Mouse (Mus musculus) MEL (cell line): ENCODE results near the gene Per1. TPM values are rescaled to one million over a fixed set of nuclear protein-coding genes. Genes with fewer than 3 reads are reported as not detected.

ENCODE experiments used
- DNase-seq: peaks from one replicate; pipeline ENCODE4 v3.0.0; 2011; ENCODE audit warnings: low read depth, low spot score
- H3K27ac ChIP-seq: 2 replicates; pipeline ENCODE4 v1.5.1; 2012; ENCODE audit warnings: low read depth, mild to moderate bottlenecking, control low read depth, low read length, moderate library complexity; ENCODE audit not compliant: control insufficient read depth
- H3K27me3 ChIP-seq, 2 experiments: fragments of 150-350 bp in 1 of 2; sonication (generic) in 1 of 2; 2 replicates each; pipeline ENCODE4 v1.6.1; 2012; ENCODE audit warnings: low read length in 2 of 2, mild to moderate bottlenecking in 2 of 2, improper control_type of control experiment in 1 of 2, moderate library complexity in 1 of 2; ENCODE audit not compliant: insufficient read depth in 2 of 2, control insufficient read depth in 1 of 2
- H3K36me3 ChIP-seq, 2 experiments: 2 replicates each; pipeline ENCODE4 v1.6.1; 2012 to 2014; ENCODE audit warnings: low read length in 2 of 2, improper control_type of control experiment in 1 of 2, inconsistent platforms in 1 of 2, mild to moderate bottlenecking in 1 of 2; ENCODE audit not compliant: insufficient read depth in 2 of 2, control insufficient read depth in 1 of 2
- H3K4me1 ChIP-seq, 2 experiments: fragments of 150-350 bp in 1 of 2; sonication (generic) in 1 of 2; 2 replicates each; pipeline ENCODE4 v1.6.1; 2012; ENCODE audit warnings: low read length in 2 of 2, improper control_type of control experiment in 1 of 2, mild to moderate bottlenecking in 1 of 2; ENCODE audit not compliant: insufficient read depth in 2 of 2, control insufficient read depth in 1 of 2
- H3K4me3 ChIP-seq, 2 experiments: fragments of 150-350 bp in 1 of 2; sonication (generic) in 1 of 2; 2 replicates each; pipeline ENCODE4 v1.5.1; 2012; ENCODE audit warnings: low read depth in 2 of 2, low read length in 2 of 2, mild to moderate bottlenecking in 2 of 2, moderate library complexity in 2 of 2, control low read depth in 1 of 2, improper control_type of control experiment in 1 of 2; ENCODE audit not compliant: control insufficient read depth in 1 of 2, insufficient read depth in 1 of 2
- H3K79me2 ChIP-seq: 2 replicates; pipeline ENCODE4 v1.6.1; 2012; ENCODE audit warnings: mild to moderate bottlenecking, low read length, moderate library complexity; ENCODE audit not compliant: control insufficient read depth, poor library complexity, insufficient read depth
- H3K9ac ChIP-seq: 2 replicates; pipeline ENCODE4 v1.6.1; 2012; ENCODE audit warnings: low read depth, mild to moderate bottlenecking, control low read depth, low read length, moderate library complexity; ENCODE audit not compliant: control insufficient read depth, poor library complexity, severe bottlenecking
- H3K9me3 ChIP-seq: fragments of 150-350 bp; sonication (generic); replicated peaks from 2 replicates; pipeline ENCODE4 v1.6.1; 2012; ENCODE audit warnings: mild to moderate bottlenecking, low read length, improper control_type of control experiment, moderate library complexity; ENCODE audit not compliant: insufficient read depth
- BHLHE40 ChIP-seq: IDR thresholded peaks from 2 replicates; pipeline ENCODE4 v1.6.1; 2012; ENCODE audit warnings: low read depth, mild to moderate bottlenecking, inconsistent platforms, low read length, improper control_type of control experiment, borderline replicate concordance
- CTCF ChIP-seq, 3 experiments: IDR thresholded peaks in 2 of 3; conservative IDR thresholded peaks in 1 of 3; 2 replicates each; pipeline ENCODE4 v1.5.1; 2011 to 2012; ENCODE audit warnings: low read length in 3 of 3, low read depth in 2 of 3, mild to moderate bottlenecking in 2 of 3, improper control_type of control experiment in 1 of 3, inconsistent platforms in 1 of 3, mixed read lengths in 1 of 3, moderate library complexity in 1 of 3; ENCODE audit not compliant: control insufficient read depth in 1 of 3, insufficient read depth in 1 of 3, poor library complexity in 1 of 3, severe bottlenecking in 1 of 3
- E2F4 ChIP-seq: IDR thresholded peaks from 2 replicates; pipeline ENCODE4 v1.6.1; 2011; ENCODE audit warnings: low read depth, low read length, improper control_type of control experiment, borderline replicate concordance
- EP300 ChIP-seq, 2 experiments: IDR thresholded peaks; 2 replicates each; pipeline ENCODE4 v1.6.1; 2011; ENCODE audit warnings: improper control_type of control experiment in 2 of 2, low read length in 2 of 2, low read depth in 1 of 2, mild to moderate bottlenecking in 1 of 2
- ETS1 ChIP-seq: IDR thresholded peaks from 2 replicates; pipeline ENCODE4 v1.6.1; 2012; ENCODE audit warnings: low read depth, mild to moderate bottlenecking, inconsistent platforms, low read length, improper control_type of control experiment, moderate library complexity
- GABPA ChIP-seq: IDR thresholded peaks from 2 replicates; pipeline ENCODE4 v1.6.1; 2012; ENCODE audit warnings: low read depth, mild to moderate bottlenecking, inconsistent platforms, low read length, improper control_type of control experiment, moderate library complexity
- HCFC1 ChIP-seq: IDR thresholded peaks from 2 replicates; pipeline ENCODE4 v1.6.1; 2012; ENCODE audit warnings: low read depth, mild to moderate bottlenecking, inconsistent platforms, low read length, improper control_type of control experiment, moderate library complexity
- JUND ChIP-seq: IDR thresholded peaks from 2 replicates; pipeline ENCODE4 v1.6.1; 2011; ENCODE audit warnings: low read depth, mild to moderate bottlenecking, improper control_type of control experiment, low read length
- KAT2A ChIP-seq: conservative IDR thresholded peaks from 2 replicates; pipeline ENCODE4 v1.6.1; 2012; ENCODE audit warnings: low read depth, low read length, improper control_type of control experiment, inconsistent platforms
- MAFK ChIP-seq: IDR thresholded peaks from 2 replicates; pipeline ENCODE4 v1.6.1; 2011; ENCODE audit warnings: low read depth, mild to moderate bottlenecking, low read length, improper control_type of control experiment, borderline replicate concordance
- MAX ChIP-seq: IDR thresholded peaks from 2 replicates; pipeline ENCODE4 v1.6.1; 2011; ENCODE audit warnings: low read length, improper control_type of control experiment
- MAZ ChIP-seq: IDR thresholded peaks from 2 replicates; pipeline ENCODE4 v1.6.1; 2012; ENCODE audit warnings: low read depth, mild to moderate bottlenecking, inconsistent platforms, low read length, improper control_type of control experiment
- MEF2A ChIP-seq: IDR thresholded peaks from 2 replicates; pipeline ENCODE4 v1.6.1; 2014; ENCODE audit warnings: low read depth, mild to moderate bottlenecking, inconsistent platforms, low read length, improper control_type of control experiment; ENCODE audit not compliant: poor library complexity, insufficient replicate concordance, severe bottlenecking; ENCODE audit errors: extremely low read depth
- MXI1 ChIP-seq: IDR thresholded peaks from 2 replicates; pipeline ENCODE4 v1.6.1; 2011; ENCODE audit warnings: mild to moderate bottlenecking, low read depth, low read length, improper control_type of control experiment
- MYB ChIP-seq: IDR thresholded peaks from 2 replicates; pipeline ENCODE4 v1.6.1; 2011; ENCODE audit warnings: mild to moderate bottlenecking, low read depth, low read length, improper control_type of control experiment
- NRF1 ChIP-seq: IDR thresholded peaks from 2 replicates; pipeline ENCODE4 v1.6.1; 2014; ENCODE audit warnings: low read depth, mild to moderate bottlenecking, inconsistent platforms, low read length, improper control_type of control experiment, moderate library complexity; ENCODE audit not compliant: poor library complexity, insufficient read depth, severe bottlenecking
- POLR2A ChIP-seq, 2 experiments: IDR thresholded peaks; 2 replicates each; pipeline ENCODE4 v1.6.1; 2011 to 2012; ENCODE audit warnings: low read length in 2 of 2, mild to moderate bottlenecking in 2 of 2, control low read depth in 1 of 2, improper control_type of control experiment in 1 of 2, low read depth in 1 of 2, moderate library complexity in 1 of 2; ENCODE audit not compliant: control insufficient read depth in 1 of 2, insufficient read depth in 1 of 2, poor library complexity in 1 of 2
- POLR2AphosphoS5 ChIP-seq: IDR thresholded peaks from 2 replicates; pipeline ENCODE4 v1.6.1; 2012; ENCODE audit warnings: low read depth, borderline replicate concordance, mild to moderate bottlenecking, inconsistent platforms, low read length, moderate library complexity, mixed read lengths
- RAD21 ChIP-seq: IDR thresholded peaks from 2 replicates; pipeline ENCODE4 v1.6.1; 2011; ENCODE audit warnings: mild to moderate bottlenecking, low read depth, low read length, improper control_type of control experiment
- SIN3A ChIP-seq: IDR thresholded peaks from 2 replicates; pipeline ENCODE4 v1.6.1; 2012; ENCODE audit warnings: low read length, improper control_type of control experiment, inconsistent platforms
- UBTF ChIP-seq: IDR thresholded peaks from 2 replicates; pipeline ENCODE4 v1.6.1; 2012; ENCODE audit warnings: low read depth, mild to moderate bottlenecking, inconsistent platforms, low read length, improper control_type of control experiment, moderate library complexity, borderline replicate concordance; ENCODE audit not compliant: insufficient read depth
- USF2 ChIP-seq, 2 experiments: IDR thresholded peaks; 2 replicates each; pipeline ENCODE4 v1.6.1; 2011 to 2012; ENCODE audit warnings: improper control_type of control experiment in 2 of 2, low read length in 2 of 2, borderline replicate concordance in 1 of 2, inconsistent platforms in 1 of 2, low read depth in 1 of 2, mild to moderate bottlenecking in 1 of 2; ENCODE audit not compliant: insufficient read depth in 1 of 2
- ZMIZ1 ChIP-seq: IDR thresholded peaks from 2 replicates; pipeline ENCODE4 v1.6.1; 2012; ENCODE audit warnings: low read depth, mild to moderate bottlenecking, inconsistent platforms, low read length, improper control_type of control experiment, moderate library complexity
- polyA plus RNA-seq, 2 experiments: library from polyadenylated mRNA; stranded (reverse) in 1 of 2; unstranded in 1 of 2; fragments of >175 nt in 1 of 2; fragments of >200 nt in 1 of 2; gene quantifications; 2 replicates each; pipeline versions ENCODE4 v1.2.1 to v1.2.4; 2012; ENCODE audit warnings: low replicate concordance in 2 of 2, low read depth in 1 of 2; ENCODE audit not compliant: insufficient read length in 2 of 2, insufficient read depth in 1 of 2, missing spikeins in 1 of 2
- total RNA-seq: library from RNA; depleted of rRNA; stranded (reverse); fragments of 300-350 nt; gene quantifications from 2 replicates; pipeline ENCODE4 v1.2.3, GENCODE M21; 2012

Gene Per1
- total and polyA plus RNA-seq, 3 experiments, result 4.5 to 34.9 TPM; not detected in 1

- Histone ChIP-seq H3K4me1 (peaks cover 0 to 12% of the 10 kb centered on the region in 2 experiments; a peak in 3 of 4 replicates), H3K9me3 (no peaks in the 10 kb centered on the region), H3K36me3 (peaks cover 0 to 3% of the 10 kb centered on the region in 2 experiments; a peak in 1 of 4 replicates), H3K79me2 (no peaks in the 10 kb centered on the region), H3K27me3 (no peaks in the 10 kb centered on the region; a peak in 1 of 4 replicates), H3K27ac (no peak overlapping the region), H3K4me3 (no peak overlapping the region), H3K9ac (no peak overlapping the region)
- no peak for TF ChIP-seq POLR2AphosphoS5
- no peak for TF ChIP-seq UBTF
- no peak for TF ChIP-seq ETS1
- TF ChIP-seq CTCF (IDR thresholded peaks at IDR 0.05 in 2 of 3, conservative IDR thresholded peaks at IDR 0.05 in 1 of 3; ENCODE audit: control insufficient read depth in 1 of 3, insufficient read depth in 1 of 3, low read depth in 2 of 3, low read length in 3 of 3, poor library complexity in 1 of 3, severe bottlenecking in 1 of 3), result no peak
- no peak for TF ChIP-seq POLR2A (IDR thresholded peaks at IDR 0.05; ENCODE audit: control insufficient read depth in 1 of 2, insufficient read depth in 1 of 2, low read depth in 1 of 2, low read length in 2 of 2, poor library complexity in 1 of 2)
- no peak for TF ChIP-seq ZMIZ1
- TF ChIP-seq SIN3A, result no peak
- TF ChIP-seq MAFK, result no peak
- TF ChIP-seq E2F4, result no peak
- TF ChIP-seq MAZ, result no peak
- TF ChIP-seq MAX, result no peak
- TF ChIP-seq MYB, result no peak
- no peak for TF ChIP-seq EP300 (IDR thresholded peaks at IDR 0.05; ENCODE audit: low read depth in 1 of 2, low read length in 2 of 2)
- TF ChIP-seq GABPA, result no peak
- no peak for TF ChIP-seq HCFC1
- TF ChIP-seq MXI1, result no peak
- no peak for TF ChIP-seq BHLHE40
- no peak for TF ChIP-seq NRF1
- TF ChIP-seq MEF2A, result no peak
- DNase-seq, result no peak
Measured at GRCm38 (mm10) chr11:69077316-69077715, 17.7 kb upstream of the Per1 start.

GRCm38 (mm10) chr11:69078041-69078440 is 17.0 kb upstream of the Per1 start:
- H3K4me1 ChIP-seq, result peaks cover 0 to 12% of the 10 kb centered on the region in 2 experiments; a peak in 3 of 4 replicates
- no peak overlapping the region for H3K4me3 ChIP-seq
- no peak overlapping the region for H3K27ac ChIP-seq
- H3K27me3 ChIP-seq, result no peaks in the 10 kb centered on the region; a peak in 2 of 4 replicates
- H3K79me2 ChIP-seq, result no peaks in the 10 kb centered on the region
- H3K9ac ChIP-seq, result no peak overlapping the region
- no peak for DNase-seq
- H3K36me3 ChIP-seq, result peaks cover 0 to 3% of the 10 kb centered on the region in 2 experiments; a peak in 1 of 4 replicates
- no peak for TF ChIP-seq CTCF (IDR thresholded peaks at IDR 0.05 in 2 of 3, conservative IDR thresholded peaks at IDR 0.05 in 1 of 3; ENCODE audit: control insufficient read depth in 1 of 3, insufficient read depth in 1 of 3, low read depth in 2 of 3, low read length in 3 of 3, poor library complexity in 1 of 3, severe bottlenecking in 1 of 3)
- TF ChIP-seq RAD21, result no peak
- TF ChIP-seq JUND, result no peak
- no peak for TF ChIP-seq KAT2A
- TF ChIP-seq USF2 (IDR thresholded peaks at IDR 0.05; ENCODE audit: borderline replicate concordance in 1 of 2, insufficient read depth in 1 of 2, low read depth in 1 of 2, low read length in 2 of 2), result no peak
- H3K9me3 ChIP-seq, result no peaks in the 10 kb centered on the region
